Mouse (Mus musculus): Measurements from ENCODE around the gene Rab33b. TPM values are rescaled to one million over a fixed set of nuclear protein-coding genes. Genes with fewer than 3 reads are reported as not detected.

Rab33b gene
- total RNA-seq, 1 experiment from 2014 or later: 16.9 TPM

Other genes with a start within 250 kb of the Rab33b start
- 123 and 129 TPM in 2 replicates for gene Elf2, start 143.3 kb upstream of the Rab33b start, total RNA-seq (2017)
- gene Mgarp, start 87.2 kb upstream of the Rab33b start, total RNA-seq (2017): not detected in 2 replicates
- 22.7 and 50.2 TPM in 2 replicates for gene Ndufc1, start 74.9 kb upstream of the Rab33b start, total RNA-seq (2017)
- 193 and 245 TPM in 2 replicates for gene Naa15, start 68.8 kb upstream of the Rab33b start, total RNA-seq (2017)
- 23.2 and 29.5 TPM in 2 replicates for gene Setd7, start 77.0 kb downstream of the Rab33b start, total RNA-seq (2017)
- gene Mgst2, start 176.4 kb downstream of the Rab33b start, total RNA-seq (2017): 2.3 and 9.9 TPM in 2 replicates